In the genomic region with DNA sequence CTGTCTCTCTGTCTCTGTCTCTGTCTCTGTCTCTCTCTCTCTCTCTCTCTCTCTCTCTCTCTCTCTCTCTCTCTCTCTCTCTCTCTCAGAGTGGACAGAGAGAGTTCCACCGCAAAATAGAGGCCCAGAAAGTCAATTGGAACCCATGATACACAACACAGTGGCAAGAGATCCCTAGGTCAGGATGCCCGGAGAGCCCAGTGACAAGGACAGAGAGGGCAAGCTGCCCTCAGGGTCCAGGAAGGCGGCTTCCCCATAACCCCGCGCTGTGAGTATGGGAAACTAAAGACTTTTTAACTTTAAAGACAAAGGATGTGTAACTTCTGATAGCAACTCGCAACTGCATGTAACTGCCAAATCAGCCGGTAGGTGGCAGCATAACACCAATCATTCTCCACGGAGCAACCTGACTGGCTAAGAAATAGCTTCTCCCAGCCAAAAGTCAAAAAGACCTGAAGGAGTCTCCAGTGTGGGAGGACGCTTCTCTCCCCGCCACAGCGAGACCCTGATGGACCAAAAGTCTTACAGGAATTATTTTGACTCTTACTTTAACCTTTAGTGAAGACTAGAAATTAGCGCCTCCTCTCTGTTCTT, we compare ENCODE assay signal across 8 mouse cellular contexts.
DNase-seq lines count a peak whose midpoint lies in the region; ATAC-seq and TF ChIP-seq lines count a peak whose summit lies in the region.

No protein-coding gene starts in this region.

- H3K4me1 ChIP-seq in forebrain, embryonic 15.5 days, result no peaks in the 10 kb centered on the region
- H3K4me1 ChIP-seq in lung, postnatal 0 days (ENCODE audit: insufficient read depth, low read depth, low read length), result no peaks in the 10 kb centered on the region

- TF ChIP-seq CTCF in lung, postnatal 0 days (IDR thresholded peaks at IDR 0.05), result peak; percentile 91

- H3K27me3 ChIP-seq in forebrain, embryonic 15.5 days, result no peaks in the 10 kb centered on the region
- no peaks in the 10 kb centered on the region for H3K27me3 ChIP-seq in lung, postnatal 0 days (replicated peaks; ENCODE audit: insufficient read depth, low read length)

- peak; percentile 69; the same call in 1 of the 2 replicates for ATAC-seq in forebrain, embryonic 15.5 days (replicated peaks)
- peak; percentile 67 for ATAC-seq in lung, postnatal 0 days

- no peaks in the 10 kb centered on the region for H3K36me3 ChIP-seq in forebrain, embryonic 15.5 days
- H3K36me3 ChIP-seq in lung, postnatal 0 days (ENCODE audit: insufficient read depth, low read length), result no peaks in the 10 kb centered on the region

- no peak overlapping the region for H3K27ac ChIP-seq in forebrain, embryonic 15.5 days (replicated peaks)
- H3K27ac ChIP-seq in lung, postnatal 0 days (ENCODE audit: low read length), result peak overlapping the region; percentile 38; the same call in 1 of the 2 replicates

- no peak overlapping the region for H3K4me2 ChIP-seq in forebrain, embryonic 15.5 days (replicated peaks)
- 0 out of 2 replicates have a peak overlapping the region, but pooled peaks have one; percentile 2 for H3K4me2 ChIP-seq in lung, postnatal 0 days (replicated peaks; ENCODE audit: low read depth, low read length)

- no peak for TF ChIP-seq EP300 in lung, postnatal 0 days (IDR thresholded peaks at IDR 0.05)

- H3K9ac ChIP-seq in forebrain, embryonic 15.5 days (replicated peaks), result no peak overlapping the region
- no peak overlapping the region for H3K9ac ChIP-seq in lung, postnatal 0 days (replicated peaks; ENCODE audit: low read depth)

- H3K9me3 ChIP-seq in forebrain, embryonic 15.5 days, result no peaks in the 10 kb centered on the region
- H3K9me3 ChIP-seq in lung, postnatal 0 days (ENCODE audit: low read length), result no peaks in the 10 kb centered on the region

- peak; percentile 92 for DNase-seq in MEL-GATA-1-ER (ENCODE audit: extremely low read depth, low read depth)
- DNase-seq in cerebellum, adult 11-12 months, result peak; percentile 56
- DNase-seq in heart, postnatal 4 days, result peak; percentile 92
- DNase-seq in layer of hippocampus, adult 9-10 months (ENCODE audit: low spot score), result peak; percentile 85
- peak; percentile 88 for DNase-seq in lung, postnatal 0 days (ENCODE audit: low spot score)
- DNase-seq in ovary, postnatal 36 days (ENCODE audit: low spot score), result peak; percentile 83
- peak; percentile 85 for DNase-seq in thymus, postnatal 25 days

- no peak overlapping the region for H3K4me3 ChIP-seq in forebrain, embryonic 15.5 days
- no peak overlapping the region for H3K4me3 ChIP-seq in lung, postnatal 0 days (ENCODE audit: low read depth, low read length)

- WGBS in forebrain, embryonic 15.5 days, result 10% methylated on average over 12 of the region's 12 CpGs
- 9% methylated on average over 12 of the region's 12 CpGs for WGBS in lung, postnatal 0 days
